Mouse (Mus musculus) heart, adult 2 months (tissue): ENCODE data around the gene Capn3.

ENCODE experiments used
- CTCF ChIP-seq: fragments of 200-600 bp; IDR thresholded peaks from 2 replicates; pipeline ENCODE4 v1.8.1; 2022; ENCODE audit warnings: antibody characterized with exemption, mild to moderate bottlenecking, moderate library complexity
- EP300 ChIP-seq: fragments of 200-500 bp; IDR thresholded peaks from 2 replicates; pipeline ENCODE4 v1.6.1; 2011; ENCODE audit warnings: low read depth, low read length, control low read depth; ENCODE audit not compliant: insufficient read depth

- TF ChIP-seq EP300 (no peak), CTCF (no peak)
Measured at GRCm38 (mm10) chr2:120484241-120484640, 28.4 kb downstream of the Capn3 start.
